Mouse (Mus musculus) left cerebral cortex, postnatal 4 days (tissue): ENCODE data around the gene Cdh13. TPM values are rescaled to one million over a fixed set of nuclear protein-coding genes. Genes with fewer than 3 reads are reported as not detected.

ENCODE experiments used
- DNase-seq: peaks from one replicate; pipeline ENCODE4 v3.0.0-alpha.2; 2022
- intact Hi-C: fragments of 180-260 bp; cut with DNase I; formaldehyde crosslinking; loops from one replicate; pipeline ENCODE4 v1.15.1; 2025
- total RNA-seq, 2 experiments: library from RNA; stranded (reverse); gene quantifications; 2 replicates each; pipeline ENCODE4 v1.2.3; 2021

The Cdh13 gene
- total RNA-seq, 2 experiments from 2014 or later = 173 to 179 TPM

DNA sequence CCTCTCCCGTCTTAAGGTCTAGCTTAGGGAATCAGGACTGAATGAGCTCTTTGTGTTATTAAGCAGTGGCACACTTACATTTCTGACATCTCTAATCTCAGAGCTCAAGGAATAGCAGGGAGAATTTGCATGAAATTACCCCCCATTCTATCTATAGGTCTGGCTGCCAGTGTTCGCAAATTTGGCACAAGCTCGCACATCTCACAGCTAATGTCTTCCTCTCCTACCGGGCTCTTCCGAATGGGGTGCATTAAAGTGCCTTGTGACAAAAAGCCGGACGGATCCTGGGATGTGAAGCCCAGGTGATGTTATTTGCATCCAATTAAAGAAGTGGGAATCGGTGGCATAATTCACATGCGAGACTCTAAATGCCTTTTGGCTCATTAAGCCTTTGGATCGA is 153.6 kb downstream of the Cdh13 start:
- no peak for DNase-seq
- intact Hi-C loops = no loop called here

DNA sequence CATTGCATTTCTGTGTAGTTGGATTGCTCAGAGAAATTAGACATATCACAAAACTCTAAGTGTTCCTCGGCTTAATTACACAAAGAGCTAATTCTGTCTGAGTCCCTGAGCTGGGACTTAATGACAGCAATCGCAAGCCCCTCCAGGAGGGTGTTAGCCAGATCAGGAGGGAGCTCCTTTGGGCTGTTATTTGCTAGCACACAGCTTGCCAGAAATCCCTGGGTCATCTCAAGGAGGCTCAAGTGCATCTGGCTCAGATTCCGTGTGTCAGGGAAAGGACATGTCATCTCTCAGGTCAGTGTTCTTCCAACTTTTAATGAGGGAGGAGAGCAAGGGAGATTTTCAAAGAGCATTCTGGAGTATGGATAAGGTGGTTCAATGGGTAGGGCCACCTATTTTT is 154.3 kb downstream of the Cdh13 start:
- intact Hi-C loops = no loop called here
- DNase-seq = no peak

DNA sequence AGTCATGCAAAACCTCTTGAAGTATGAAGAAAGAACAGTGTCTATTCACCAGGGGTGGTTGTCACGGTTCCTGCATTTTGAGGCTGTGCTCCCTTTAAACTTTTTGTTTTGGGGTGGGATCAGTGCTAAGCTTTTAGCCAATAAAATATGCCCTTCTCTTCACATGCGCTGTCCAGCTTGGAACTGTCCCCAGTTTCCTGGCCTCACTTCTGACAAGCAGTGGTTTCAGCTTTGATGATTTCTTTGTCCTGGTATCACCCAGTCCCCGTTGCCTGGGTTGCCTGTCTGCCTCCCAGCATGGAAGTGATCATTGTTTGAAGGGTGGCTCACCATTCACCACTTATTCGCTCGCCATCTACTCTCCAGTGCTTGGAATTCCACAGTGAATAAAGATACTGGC is 156.3 kb downstream of the Cdh13 start:
- intact Hi-C loops = loop anchor here (10.0 kb wide), 1 partner anchor 155 kb away; the partner anchor contains the start of gene Cdh13
- DNase-seq = peak; percentile 61

DNA sequence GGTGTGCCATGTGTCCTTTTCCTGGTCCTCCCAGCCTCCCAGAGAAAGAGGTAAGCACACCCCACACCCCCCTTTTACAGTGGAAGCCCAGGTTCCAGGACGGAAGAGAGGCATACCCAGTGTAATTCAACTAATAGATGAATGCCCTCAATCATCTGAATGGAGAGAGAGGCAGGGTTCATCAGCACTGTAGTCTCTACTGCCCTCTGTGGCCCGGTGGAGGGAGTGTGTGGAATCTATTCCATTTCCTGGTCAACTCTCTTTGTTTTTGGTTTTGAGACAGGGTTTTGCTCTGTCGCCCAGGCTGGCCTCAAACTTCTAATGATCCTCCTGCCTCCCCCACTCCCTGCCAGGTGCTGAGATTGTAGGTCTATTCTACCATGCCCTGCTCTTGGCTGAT is 159.8 kb downstream of the Cdh13 start:
- intact Hi-C loops = loop anchor here (10.0 kb wide), 1 partner anchor 159 kb away; the partner anchor contains the start of gene Cdh13
- DNase-seq = peak; percentile 31

DNA sequence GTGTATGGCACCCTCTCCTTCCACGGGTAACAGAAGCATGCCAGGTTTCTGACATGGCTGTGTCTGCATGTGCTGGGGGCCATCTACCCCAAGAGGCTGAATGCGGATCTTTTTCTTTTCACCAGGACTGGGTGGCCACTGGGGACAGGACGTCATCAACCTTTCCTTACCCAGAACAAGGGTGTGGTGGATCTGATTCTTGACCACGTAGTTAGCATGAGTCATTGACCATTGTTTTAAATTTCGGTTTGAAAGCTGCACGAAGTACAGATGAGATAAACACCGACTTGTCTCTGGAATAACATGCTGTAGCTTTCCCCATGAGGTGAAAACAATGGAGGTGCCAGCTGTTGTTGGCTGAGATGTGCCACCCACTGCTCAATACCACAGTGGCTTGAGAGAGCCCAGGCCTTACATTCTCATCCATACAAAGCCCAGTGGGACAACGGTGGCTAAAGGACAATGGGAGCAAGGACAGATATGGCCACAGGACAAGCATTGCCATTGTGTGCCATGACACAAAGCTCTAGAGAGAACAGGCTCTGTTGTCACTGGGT is 161.2 kb downstream of the Cdh13 start:
- no peak for DNase-seq
- intact Hi-C loops = loop anchor here (10.0 kb wide), 1 partner anchor 160 kb away; the partner anchor contains the start of gene Cdh13

DNA sequence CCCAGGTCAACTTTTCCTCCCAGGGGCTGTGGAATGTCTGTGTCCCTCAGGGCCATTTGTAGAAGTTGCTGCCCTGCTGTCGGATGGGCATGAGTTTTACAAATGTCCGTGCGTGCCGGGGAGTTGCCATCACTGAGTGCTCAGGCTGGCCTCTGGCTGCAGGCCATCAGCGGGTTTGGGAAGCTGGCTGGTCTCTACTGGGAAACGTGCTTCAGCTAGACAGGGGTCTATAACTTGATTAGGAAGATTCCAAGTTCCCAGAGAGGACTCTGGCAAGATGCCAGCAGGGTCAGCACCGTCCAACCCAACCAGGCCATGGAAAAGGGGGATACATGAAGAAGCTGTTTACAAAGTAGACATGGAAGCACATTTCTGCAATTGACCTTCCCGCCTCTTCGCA is 163.0 kb downstream of the Cdh13 start:
- DNase-seq = peak; percentile 48
- intact Hi-C loops = loop anchor here (10.0 kb wide), 1 partner anchor 162 kb away; the partner anchor contains the start of gene Cdh13

DNA sequence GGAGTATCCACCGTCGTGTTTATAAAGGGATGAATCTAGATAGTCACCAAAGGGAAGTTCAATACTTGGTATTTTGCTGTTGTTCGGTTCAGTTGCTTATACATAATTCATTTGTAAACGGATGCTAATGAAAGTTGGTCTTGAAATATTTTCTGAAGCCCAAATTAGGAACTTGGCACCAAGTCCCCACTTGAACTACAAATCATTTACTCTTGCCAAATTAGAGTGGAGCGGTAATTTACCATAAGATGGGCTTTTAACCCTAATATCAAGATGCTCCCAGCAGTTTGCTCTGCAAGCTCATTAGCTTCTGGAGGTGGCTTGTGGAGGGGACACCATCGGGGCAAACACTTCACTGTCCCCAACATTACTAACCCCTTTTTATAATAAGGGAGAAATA is 164.5 kb downstream of the Cdh13 start:
- intact Hi-C loops = loop anchor here (10.0 kb wide), 1 partner anchor 163 kb away; the partner anchor contains the start of gene Cdh13
- DNase-seq = no peak

DNA sequence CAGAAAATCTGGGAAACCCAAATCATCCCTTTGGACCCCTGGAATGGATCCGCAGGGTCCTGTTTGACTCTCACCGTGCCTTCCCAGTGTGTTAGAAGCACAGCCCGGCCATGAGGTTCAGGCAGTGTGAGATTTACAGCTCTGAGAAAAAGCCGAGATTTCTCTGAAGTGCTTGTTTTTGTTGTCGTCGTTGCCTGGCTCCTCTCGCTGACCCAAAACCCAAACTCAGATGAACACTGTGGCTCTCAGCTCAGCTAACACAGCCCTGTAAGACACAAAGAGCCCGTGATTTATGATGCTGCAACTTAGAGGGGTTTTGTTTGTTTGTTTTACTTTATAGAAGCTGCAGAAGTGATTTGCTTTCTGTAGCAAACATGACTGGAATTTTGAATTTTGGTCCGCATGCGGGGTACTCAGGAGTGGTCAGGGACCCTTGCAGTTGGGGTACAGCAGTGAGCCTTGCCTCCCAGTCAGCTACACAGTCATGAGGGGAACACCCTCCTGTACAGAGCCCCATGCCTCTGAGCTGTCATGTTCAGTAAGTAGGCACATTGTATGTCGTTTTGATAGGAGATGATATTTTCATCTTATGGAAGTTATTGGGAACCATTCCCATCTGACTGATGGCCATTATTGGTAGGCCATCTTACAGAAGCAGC is 169.0 kb downstream of the Cdh13 start:
- no peak for DNase-seq
- intact Hi-C loops = no loop called here

DNA sequence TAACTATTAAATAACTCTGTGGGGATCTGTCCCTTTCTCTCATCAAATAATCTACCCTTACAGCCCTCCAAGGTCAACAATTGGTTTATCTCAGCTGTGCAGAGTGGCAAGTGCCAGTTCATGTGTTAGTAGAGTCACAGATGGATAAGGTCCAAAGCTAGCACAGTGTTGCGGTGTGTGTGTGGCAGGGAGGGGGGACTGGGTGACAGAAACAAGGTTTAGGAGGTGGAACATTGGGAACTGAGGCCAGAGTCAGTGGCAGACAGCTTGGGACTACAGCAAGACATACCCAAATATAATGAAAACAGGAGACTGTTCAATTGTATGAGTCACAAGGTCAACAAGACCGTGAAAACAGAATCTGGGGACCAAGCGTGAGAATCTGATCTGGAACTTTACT is 171.7 kb downstream of the Cdh13 start:
- no peak for DNase-seq
- intact Hi-C loops = no loop called here

DNA sequence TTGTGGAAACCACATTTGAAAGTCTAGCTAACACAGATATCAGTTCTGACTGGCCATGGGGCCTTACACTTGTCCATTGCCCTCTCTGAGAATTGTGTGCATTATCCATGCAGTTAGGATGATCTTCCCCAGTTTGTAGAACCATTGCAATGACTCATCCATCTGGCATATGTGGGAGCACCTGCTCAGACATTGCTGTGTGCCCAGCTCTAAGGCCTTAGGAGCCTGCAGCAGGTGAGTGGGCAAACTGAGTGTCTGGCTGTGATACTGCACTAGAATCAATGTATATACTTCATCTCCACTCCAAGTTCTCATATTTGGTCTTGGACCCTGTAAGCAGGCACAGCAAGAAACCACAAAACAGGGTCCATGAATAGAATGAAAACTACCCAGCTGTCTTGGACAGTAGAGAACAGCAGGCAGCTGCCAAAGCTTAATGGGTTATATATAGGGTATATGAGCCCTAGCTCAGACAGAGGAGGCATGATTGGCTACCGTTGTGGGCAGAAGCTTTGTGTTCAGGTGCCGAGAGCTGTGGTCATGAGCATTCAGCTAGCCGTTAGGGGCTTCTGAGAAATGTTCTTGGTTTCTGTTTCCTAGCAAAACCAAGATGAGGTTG is 181.9 kb downstream of the Cdh13 start:
- intact Hi-C loops = no loop called here
- DNase-seq = no peak

DNA sequence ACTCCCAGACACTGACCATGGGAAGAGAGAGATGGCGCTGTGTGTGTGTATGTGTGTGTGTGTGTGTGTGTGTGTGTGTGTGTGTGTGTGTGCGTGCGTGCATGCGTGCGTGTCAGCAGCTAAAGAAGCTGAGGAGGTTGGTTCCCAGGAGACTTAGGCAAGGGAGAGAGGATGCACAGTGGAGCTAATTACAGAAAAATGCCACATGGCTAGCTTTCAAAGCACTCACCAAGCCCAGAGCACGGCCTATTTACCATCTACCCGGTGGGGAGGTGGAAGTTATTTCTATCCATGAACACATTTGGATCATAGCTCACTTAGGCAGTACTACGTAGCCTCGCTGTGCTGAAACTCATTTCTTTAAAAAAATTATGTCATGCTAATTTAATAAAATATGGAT is 194.1 kb downstream of the Cdh13 start:
- intact Hi-C loops = no loop called here
- DNase-seq = no peak

DNA sequence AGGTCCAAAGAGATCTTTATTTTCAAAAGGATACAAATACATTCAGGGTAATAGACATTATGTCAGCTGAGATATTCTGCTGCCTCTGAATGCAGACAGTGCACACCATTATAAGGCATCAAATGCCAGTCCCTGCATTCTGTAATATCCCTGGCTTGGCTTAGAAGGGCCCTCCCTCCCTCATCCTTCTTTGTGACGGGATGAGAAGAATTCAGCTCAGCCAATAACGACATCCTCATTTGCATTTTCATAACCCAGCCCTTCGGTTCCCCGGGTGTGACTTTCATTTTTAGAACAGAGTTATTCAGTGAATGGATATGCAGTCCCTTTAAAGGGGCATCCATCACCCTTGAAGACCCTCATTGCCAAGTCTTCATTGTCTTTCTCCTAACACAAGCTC is 205.2 kb downstream of the Cdh13 start:
- DNase-seq = no peak
- intact Hi-C loops = no loop called here

DNA sequence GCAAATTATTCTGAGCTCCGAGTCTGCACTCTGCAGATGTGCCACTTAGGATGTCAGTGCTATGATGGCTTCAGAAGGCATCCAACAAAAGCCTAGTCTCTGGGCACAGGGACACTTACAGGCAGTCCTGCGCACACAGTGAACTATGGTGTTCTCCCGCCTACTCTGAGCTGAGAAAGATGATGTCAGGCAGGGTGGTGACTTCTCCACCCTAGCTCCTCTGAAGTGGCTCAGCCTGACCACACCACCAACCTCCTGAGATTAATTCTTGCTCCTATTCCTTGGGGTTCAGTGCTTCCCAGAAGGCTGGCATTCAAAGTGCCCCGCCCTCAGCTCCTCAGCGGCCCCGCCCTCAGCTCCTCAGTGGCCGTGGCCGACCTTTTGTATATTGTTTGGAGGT is 219.0 kb downstream of the Cdh13 start:
- intact Hi-C loops = no loop called here
- DNase-seq = no peak

DNA sequence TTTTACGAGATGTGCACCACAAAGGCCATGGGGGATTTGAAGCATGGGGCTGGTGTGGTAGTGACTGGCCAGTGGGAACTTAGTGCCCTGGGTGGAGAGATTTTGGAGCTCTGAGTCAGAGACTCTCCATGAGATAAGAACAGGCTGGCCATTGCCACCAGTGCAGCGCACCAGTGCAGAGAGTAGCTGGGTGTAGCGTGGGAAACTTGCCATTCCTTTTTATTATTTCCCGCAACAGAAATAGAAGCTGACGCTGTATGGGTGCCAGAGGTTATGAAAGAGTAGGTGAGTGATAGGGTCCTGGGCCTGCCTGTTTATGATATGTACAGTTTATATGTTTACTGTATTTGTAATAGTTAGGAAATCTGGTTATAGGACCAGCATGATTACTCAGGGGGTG is 225.9 kb downstream of the Cdh13 start:
- intact Hi-C loops = no loop called here
- DNase-seq = no peak

DNA sequence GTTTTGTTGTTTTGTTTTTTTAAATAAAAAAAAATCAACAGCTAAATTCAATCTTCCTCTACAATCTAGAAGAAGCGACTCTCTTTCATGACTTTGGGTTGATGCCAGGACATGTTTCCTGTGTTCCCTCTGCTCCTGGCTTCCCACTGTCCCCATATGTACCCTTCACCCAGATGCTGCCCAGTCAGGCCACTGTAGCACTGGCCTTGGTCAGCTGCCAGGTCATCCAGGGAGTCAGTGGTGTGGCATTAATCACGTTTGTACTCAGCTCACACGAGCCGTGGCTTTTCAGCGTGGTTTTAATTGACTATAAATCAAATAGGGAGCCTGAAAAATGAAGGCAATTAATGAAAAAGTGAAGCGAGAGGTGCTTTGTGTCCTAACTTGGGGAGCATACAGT is 229.7 kb downstream of the Cdh13 start:
- intact Hi-C loops = no loop called here
- peak; percentile 76 for DNase-seq

DNA sequence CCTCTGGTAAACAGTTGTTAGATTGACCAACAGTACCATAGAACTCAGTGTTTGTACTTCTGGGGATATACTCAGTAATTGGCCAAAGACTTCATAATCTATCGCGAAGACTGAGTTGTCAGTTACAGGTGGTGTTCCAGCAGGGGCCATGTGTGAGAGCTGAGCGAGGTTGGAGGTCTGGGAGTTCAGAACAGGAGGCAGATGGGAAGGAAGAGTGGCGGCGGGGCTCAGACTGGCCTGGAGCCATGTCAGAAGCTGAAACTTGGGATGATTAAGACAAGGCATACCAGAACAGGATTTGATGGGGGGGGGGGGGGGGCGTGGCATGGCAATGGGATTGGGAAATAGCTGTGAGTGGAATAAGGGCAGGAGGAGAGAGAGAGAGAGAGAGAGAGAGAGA is 232.1 kb downstream of the Cdh13 start:
- intact Hi-C loops = no loop called here
- DNase-seq = peak; percentile 57

DNA sequence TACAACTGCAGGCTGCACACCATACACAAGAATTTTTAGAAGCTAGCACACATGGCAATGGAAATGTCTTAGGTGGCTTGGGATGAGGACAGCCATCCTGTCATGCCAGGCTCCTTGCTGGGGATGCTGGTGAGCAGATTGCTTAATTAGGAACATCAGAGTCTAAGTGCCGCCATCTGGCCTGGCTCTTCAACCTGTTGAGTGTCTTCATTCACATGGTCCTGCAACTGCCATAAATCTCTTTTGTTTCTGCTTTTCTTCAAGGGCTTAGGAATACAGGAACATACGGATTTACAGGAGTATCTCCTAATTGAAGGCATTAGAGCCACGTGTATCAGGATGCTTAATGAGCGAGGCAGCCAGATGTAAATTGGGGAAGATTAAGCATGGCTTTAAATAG is 233.5 kb downstream of the Cdh13 start:
- intact Hi-C loops = no loop called here
- peak; percentile 56 for DNase-seq

DNA sequence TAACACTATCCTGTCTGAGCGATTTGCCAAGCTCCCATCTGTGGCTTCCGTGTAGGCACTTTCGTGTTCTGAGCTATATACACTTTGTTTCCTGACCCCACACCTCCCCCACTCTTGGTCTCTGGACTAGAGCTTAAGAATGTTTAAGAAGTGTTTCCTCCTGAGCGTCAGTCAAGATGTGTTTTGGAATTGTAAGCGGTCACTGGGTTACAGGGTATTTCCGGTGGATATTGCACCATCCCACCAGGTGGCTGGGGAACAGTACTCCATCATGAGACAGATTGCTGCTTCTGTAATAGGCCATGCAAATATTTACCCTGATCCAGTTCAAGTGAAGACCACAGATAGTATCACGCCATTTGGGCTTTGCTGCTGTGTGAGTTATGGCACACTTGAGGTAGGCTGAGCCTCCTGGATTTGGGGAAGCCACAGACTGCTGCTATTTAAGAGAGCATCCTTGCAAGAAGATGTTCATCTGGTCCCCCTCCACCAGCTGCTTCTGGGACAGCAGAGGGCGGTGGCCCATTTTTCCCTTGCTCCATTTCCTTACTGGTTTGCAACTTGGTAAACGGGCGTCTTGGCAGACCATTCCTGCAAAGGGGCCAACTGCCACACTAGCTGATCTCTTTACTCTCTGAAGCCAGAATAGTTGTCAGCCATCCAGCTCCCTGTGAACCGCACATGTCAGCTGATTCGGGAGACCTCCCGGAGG is 234.7 kb downstream of the Cdh13 start:
- peak; percentile 82 for DNase-seq
- intact Hi-C loops = no loop called here

DNA sequence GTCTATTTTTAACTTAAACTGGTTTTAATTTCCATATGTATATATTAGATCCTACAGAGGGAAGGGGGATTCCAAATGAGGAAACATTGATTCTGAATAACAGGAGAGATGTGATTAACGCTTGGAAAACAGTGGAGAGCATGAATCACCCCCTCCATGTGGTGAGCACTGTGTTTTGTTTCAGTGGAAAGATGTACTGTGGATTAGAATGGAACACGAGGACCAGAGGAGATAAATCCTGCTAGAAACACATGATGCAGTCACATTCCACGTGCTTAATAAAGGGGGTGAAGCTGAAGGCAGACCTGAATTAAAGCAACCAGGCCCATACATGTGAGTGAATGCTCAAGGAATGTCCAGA is 235.2 kb downstream of the Cdh13 start:
- intact Hi-C loops = no loop called here
- no peak for DNase-seq

DNA sequence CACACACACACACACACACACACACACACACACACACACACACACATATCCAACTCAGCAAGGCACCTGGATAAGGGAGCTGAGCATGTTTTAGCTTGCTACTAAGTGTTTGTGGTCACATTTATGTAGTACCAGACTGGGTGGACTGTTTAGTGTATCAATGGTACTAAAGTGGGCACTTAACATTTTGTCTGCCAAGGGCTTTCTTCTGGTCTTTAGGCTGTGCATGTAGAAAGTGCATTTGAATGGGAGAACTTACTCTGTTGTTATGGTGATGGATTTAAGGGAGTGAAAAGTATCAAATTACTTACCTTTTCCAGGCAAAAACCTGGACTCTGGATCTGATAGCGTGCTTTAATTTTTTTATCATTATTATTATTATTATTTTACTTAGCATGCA is 240.4 kb downstream of the Cdh13 start:
- DNase-seq = no peak
- intact Hi-C loops = no loop called here

DNA sequence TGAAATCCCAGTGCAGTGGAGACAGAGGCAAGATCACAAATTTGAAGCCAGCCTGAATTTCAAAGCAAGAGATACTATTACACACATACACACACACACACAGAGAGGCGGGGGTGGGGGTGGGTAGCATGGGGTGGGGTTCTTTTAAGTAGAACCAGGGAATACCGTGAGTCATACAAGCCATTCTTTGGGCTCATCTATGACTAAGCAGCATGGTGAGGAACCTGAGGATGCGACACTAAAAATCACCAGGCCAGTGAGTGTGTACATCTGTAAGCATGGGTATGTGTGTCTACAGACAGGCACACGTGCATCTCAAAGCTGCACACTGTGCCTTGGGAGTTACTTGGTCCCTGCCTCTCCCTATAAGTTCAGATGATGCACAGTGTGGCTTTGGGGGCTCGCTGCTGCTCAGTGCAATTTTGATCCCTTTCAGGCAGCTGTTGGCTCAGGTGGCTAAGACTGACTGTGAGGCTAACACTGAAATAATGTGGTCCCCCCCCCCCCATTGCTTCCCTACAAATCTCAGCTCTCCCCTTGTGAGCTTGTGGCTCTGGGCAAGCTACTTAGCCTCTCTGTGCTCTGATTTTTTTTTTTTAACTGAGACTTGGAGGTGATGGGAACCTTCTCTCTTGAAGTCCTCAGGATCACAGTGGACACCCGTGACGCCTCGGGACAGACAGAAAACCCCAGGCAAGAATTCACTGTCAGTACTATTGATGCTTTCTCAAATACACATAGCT is 255.5 kb downstream of the Cdh13 start:
- intact Hi-C loops = no loop called here
- DNase-seq = no peak
